Mouse (Mus musculus) kidney, embryonic 15.5 days (tissue): Measurements from ENCODE around the gene Shank3. TPM values are rescaled to one million over a fixed set of nuclear protein-coding genes. Genes with fewer than 3 reads are reported as not detected.

Experiments used
- ATAC-seq: fragments of 200-750 bp; cut with Nextera tagmentation; replicated peaks from 2 replicates; pipeline ENCODE4 v1.8.0; 2017; ENCODE audit warnings: moderate TSS enrichment; ENCODE audit not compliant: low FRiP score
- H3K27ac ChIP-seq: fragments of 300-500 bp; sonication (generic); 2 replicates; pipeline ENCODE4 v1.5.1; 2015; ENCODE audit warnings: mild to moderate bottlenecking, inconsistent platforms
- H3K27me3 ChIP-seq: fragments of 300-500 bp; sonication (generic); 2 replicates; pipeline ENCODE4 v1.6.1; 2015; ENCODE audit warnings: inconsistent platforms
- H3K36me3 ChIP-seq: fragments of 300-500 bp; sonication (generic); 2 replicates; pipeline ENCODE4 v1.6.1; 2015; ENCODE audit warnings: inconsistent platforms
- H3K4me1 ChIP-seq: fragments of 300-500 bp; sonication (generic); 2 replicates; pipeline ENCODE4 v1.6.1; 2015; ENCODE audit warnings: inconsistent platforms
- H3K4me2 ChIP-seq: fragments of 300-500 bp; sonication (generic); 2 replicates; pipeline ENCODE4 v1.6.1; 2015; ENCODE audit warnings: moderate library complexity, mild to moderate bottlenecking, inconsistent platforms
- H3K4me3 ChIP-seq: fragments of 300-500 bp; sonication (generic); replicated peaks from 2 replicates; pipeline ENCODE4 v1.5.1; 2015; ENCODE audit warnings: mild to moderate bottlenecking, inconsistent platforms
- H3K9ac ChIP-seq: fragments of 300-500 bp; sonication (generic); 2 replicates; pipeline ENCODE4 v1.6.1; 2015; ENCODE audit warnings: mild to moderate bottlenecking, inconsistent platforms
- H3K9me3 ChIP-seq: fragments of 300-500 bp; sonication (generic); replicated peaks from 2 replicates; pipeline ENCODE4 v1.6.1; 2016; ENCODE audit warnings: inconsistent platforms
- WGBS: fragments of 180-500 bp; shearing (Covaris S2); methylation state at CpG from one replicate; pipeline ENCODE4 v1.1.7; 2015; ENCODE audit warnings: mixed read lengths; 5-methylcytosine and 5-hydroxymethylcytosine counted together
- polyA plus RNA-seq: library from polyadenylated mRNA; unstranded; fragments of >200 nt; fragmentation: Nextera tagmentation; extraction: Ambion mirVana; gene quantifications from 2 replicates; pipeline ENCODE4 v1.2.1, GENCODE M21; 2015

Shank3 gene
- polyA plus RNA-seq, 1 experiment from 2014 or later, result 2.2 TPM

DNA sequence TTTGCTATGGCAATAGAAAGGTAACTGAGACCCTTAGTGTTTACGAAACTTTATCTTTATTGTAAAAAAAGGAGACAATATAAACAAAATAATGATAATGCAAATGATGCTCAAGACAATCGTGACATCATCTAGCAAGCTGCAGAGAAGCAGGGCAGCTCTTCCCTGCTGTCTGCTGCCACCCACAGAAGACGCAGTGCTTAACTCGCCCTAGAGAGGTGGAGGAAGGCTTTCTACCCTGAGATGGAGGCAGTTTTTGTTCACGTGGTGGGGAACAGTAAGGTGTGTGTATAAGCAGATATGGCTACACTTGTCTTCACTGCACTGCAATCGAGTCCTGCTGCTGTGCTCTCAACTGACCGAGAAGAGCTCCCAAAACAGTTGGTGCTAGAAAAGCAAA, 83.1 kb downstream of the Shank3 start:
- Histone ChIP-seq H3K4me2 (no peak overlapping the region), H3K4me3 (no peak overlapping the region), H3K27me3 (no peaks in the 10 kb centered on the region), H3K36me3 (peaks cover 35% of the 10 kb centered on the region), H3K9me3 (no peaks in the 10 kb centered on the region), H3K9ac (no peak overlapping the region), H3K27ac (no peak overlapping the region), H3K4me1 (no peaks in the 10 kb centered on the region)
- 90% methylated on average over 7 of the region's 7 CpGs for WGBS
- no peak for ATAC-seq

DNA sequence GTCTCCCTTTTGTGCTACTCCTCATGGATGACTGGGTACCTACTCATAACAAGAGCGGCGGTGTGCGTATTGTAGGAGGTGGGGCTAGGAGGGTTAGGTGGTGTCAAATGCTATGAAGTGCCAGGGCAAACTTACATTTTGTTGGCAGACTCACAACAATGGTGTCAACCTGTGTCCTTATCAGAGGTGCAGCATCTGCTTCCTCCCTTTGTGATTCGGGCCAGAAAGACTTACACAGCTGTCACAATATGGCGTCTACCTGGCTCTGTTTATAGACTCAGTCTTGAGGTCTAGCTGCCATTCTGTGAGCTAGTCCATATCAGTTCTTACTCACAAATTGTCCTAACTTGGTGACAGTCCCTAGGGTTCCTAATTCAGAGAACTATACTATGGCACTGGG, 85.7 kb downstream of the Shank3 start:
- Histone ChIP-seq H3K27ac (no peak overlapping the region), H3K4me1 (peaks cover 9% of the 10 kb centered on the region; the same call in 1 of the 2 replicates), H3K4me2 (no peak overlapping the region), H3K4me3 (no peak overlapping the region), H3K27me3 (no peaks in the 10 kb centered on the region), H3K9me3 (no peaks in the 10 kb centered on the region), H3K9ac (no peak overlapping the region), H3K36me3 (peaks cover 35% of the 10 kb centered on the region)
- no peak for ATAC-seq
- 71% methylated on average over 5 of the region's 5 CpGs for WGBS

DNA sequence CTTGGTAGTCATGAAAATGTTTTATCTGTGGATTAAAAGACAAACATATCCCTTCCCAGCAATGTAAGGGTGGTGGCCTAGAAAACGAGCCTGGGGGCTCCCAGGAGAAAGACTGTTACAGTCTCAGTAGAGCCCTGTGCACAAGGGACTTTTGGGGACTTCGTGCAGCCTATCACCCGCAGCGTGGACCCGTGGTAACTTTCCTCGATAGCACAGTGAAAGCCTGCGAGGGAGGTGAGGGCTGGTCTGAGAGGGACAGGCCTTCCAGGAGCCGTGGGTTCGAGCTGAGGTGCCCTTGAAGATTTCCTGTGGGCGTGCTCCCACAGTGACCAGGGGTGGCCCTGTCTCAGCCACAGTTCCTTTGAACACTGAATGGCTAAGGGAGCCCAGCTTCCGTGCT, 86.2 kb downstream of the Shank3 start:
- H3K4me1 ChIP-seq, result peaks cover 11% of the 10 kb centered on the region
- WGBS, result 87% methylated on average over 11 of the region's 11 CpGs
- no peak for ATAC-seq

DNA sequence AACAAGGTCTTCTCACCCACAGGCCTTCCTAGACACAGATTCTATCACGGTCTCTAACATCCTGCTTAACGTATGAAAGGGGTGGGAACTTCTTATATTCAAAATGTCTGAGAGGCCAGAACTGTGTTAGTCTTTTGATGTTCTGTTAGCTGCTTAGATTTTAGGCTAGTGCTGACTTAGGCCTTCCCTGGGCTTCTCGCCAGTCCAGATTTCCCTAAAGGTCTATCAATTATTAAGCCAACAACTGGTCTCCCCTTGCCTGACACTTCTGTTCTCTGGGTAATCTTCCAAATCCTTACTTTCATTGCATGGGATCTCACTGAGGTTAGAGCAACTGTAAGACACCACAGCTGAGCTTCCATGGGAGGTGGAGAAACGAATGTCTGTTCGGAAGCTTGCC, 89.7 kb downstream of the Shank3 start:
- no peak for ATAC-seq
- Histone ChIP-seq H3K27ac (no peak overlapping the region), H3K36me3 (peaks cover 17% of the 10 kb centered on the region), H3K4me2 (no peak overlapping the region), H3K9me3 (no peaks in the 10 kb centered on the region), H3K27me3 (no peaks in the 10 kb centered on the region), H3K9ac (no peak overlapping the region), H3K4me1 (peaks cover 23% of the 10 kb centered on the region), H3K4me3 (no peak overlapping the region)
- WGBS, result 71% methylated on average over 5 of the region's 5 CpGs

More for the DNA sequence above, 86.2 kb downstream of the Shank3 start:
- Histone ChIP-seq H3K4me3 (no peak overlapping the region), H3K27ac (no peak overlapping the region), H3K4me2 (no peak overlapping the region), H3K36me3 (peaks cover 35% of the 10 kb centered on the region), H3K27me3 (no peaks in the 10 kb centered on the region), H3K9me3 (no peaks in the 10 kb centered on the region), H3K9ac (no peak overlapping the region)

DNA sequence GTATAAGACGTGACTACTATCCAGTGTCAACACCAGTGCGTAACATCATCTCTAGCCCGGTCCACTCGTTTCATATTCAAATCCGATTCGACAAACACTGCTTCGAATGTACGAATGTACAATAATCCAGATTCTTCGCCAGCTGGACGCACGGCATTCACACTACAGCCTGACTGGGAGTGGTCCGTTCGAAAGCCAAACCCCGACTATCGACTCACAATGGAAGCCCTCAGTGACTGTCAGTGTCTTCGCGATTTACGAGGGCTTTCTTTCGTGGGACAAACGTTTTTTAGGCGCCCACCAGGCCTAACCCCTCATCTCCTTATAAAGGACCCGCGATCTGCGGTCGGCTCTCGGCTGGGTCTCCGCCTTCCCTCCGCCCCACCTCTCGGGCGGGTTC, 91.9 kb downstream of the Shank3 start:
- ATAC-seq, result peak; percentile 23
- 0 out of 2 replicates have a peak overlapping the region, but pooled peaks have one; percentile 70 for H3K27ac ChIP-seq
- peak overlapping the region; percentile 89 for H3K4me3 ChIP-seq
- H3K36me3 ChIP-seq, result peaks cover 8% of the 10 kb centered on the region
- no peaks in the 10 kb centered on the region for H3K9me3 ChIP-seq
- H3K4me2 ChIP-seq, result peak overlapping the region; percentile 81
- peaks cover 23% of the 10 kb centered on the region for H3K4me1 ChIP-seq
- WGBS, result under 1% methylated on average over 30 of the region's 30 CpGs
- no peaks in the 10 kb centered on the region for H3K27me3 ChIP-seq
- peak overlapping the region; percentile 75 for H3K9ac ChIP-seq

DNA sequence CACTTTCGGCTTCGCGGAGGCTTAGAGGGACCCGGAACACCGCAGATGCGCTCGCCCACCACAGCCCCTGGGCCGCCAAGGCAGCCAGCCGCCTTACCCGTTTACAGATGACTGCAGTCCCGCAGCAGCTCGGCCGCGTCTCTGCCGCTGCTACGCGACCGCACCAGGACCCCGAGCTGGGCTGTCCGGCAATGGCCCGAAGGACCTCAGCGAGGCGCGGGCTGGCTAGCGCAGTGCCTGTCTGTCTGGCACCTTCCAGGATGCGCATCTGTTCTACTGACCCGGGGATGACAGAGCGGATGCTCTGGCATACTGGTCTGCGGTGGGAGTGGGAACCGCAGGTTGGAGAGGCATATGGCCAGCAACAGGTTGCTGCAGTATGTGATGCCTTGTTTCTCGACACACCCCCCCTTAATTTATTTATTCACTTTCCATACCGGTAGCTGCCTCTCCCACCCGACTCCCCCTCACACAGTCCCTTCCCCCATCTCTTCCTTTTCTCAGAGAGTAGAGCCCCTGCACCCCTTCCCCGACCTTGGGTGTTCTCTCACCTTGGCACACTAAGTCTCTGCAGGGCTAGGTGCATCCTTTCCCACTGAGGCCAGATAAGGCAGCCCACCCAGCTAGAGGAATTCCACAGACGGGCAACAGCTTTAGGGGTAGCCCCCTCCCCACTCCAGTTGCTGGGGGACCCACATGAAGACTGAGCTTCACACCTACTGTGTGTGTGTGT, 92.5 kb downstream of the Shank3 start, which contains the start of gene Rabl2:
Gene Rabl2 (minus strand): TSS at position 201 of the 733 bp plus-strand sequence.
- Histone ChIP-seq H3K9ac (peak within 1 kb of the TSS; percentile 75), H3K4me2 (peak within 1 kb of the TSS; percentile 81), H3K36me3 (peaks cover 3% of the 10 kb centered on the region; the same call in 1 of the 2 replicates), H3K27me3 (no peaks in the 10 kb centered on the region), H3K27ac (peak within 1 kb of the TSS; percentile 70; the same call in 1 of the 2 replicates), H3K9me3 (no peaks in the 10 kb centered on the region), H3K4me1 (peaks cover 23% of the 10 kb centered on the region), H3K4me3 (peak within 1 kb of the TSS; percentile 89)
- peak; percentile 97 for ATAC-seq
- under 1% methylated on average over 35 of the region's 35 CpGs for WGBS

DNA sequence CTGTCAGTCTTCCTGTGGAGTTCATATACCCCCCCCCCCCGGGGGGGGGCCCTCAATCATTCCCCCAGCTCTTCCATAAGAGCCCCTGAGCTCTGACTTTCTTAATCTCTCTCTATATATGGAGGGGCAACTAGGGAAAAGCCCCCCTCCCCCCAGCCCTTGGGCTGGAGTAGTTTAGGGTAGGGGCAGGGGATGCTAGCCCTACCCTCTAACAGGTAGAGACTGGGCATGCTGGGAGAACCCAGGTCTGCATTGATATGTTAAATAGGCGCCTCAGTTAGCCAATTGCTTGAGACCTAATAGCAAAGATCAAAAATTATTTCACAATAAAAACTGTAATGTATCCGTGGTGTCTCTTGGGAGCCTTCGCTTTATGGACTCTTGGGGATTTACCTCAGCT, 93.1 kb downstream of the Shank3 start:
- H3K27ac ChIP-seq, result no peak overlapping the region
- peak overlapping the region; percentile 81 for H3K4me2 ChIP-seq
- no peaks in the 10 kb centered on the region for H3K27me3 ChIP-seq
- H3K9ac ChIP-seq, result no peak overlapping the region
- WGBS, result 50% methylated on average over 4 of the region's 4 CpGs
- H3K9me3 ChIP-seq, result no peaks in the 10 kb centered on the region
- ATAC-seq, result peak; percentile 21; the same call in 1 of the 2 replicates
- H3K36me3 ChIP-seq, result no peaks in the 10 kb centered on the region; the same call in 1 of the 2 replicates
- H3K4me3 ChIP-seq, result peak overlapping the region; percentile 89
- H3K4me1 ChIP-seq, result peaks cover 23% of the 10 kb centered on the region

DNA sequence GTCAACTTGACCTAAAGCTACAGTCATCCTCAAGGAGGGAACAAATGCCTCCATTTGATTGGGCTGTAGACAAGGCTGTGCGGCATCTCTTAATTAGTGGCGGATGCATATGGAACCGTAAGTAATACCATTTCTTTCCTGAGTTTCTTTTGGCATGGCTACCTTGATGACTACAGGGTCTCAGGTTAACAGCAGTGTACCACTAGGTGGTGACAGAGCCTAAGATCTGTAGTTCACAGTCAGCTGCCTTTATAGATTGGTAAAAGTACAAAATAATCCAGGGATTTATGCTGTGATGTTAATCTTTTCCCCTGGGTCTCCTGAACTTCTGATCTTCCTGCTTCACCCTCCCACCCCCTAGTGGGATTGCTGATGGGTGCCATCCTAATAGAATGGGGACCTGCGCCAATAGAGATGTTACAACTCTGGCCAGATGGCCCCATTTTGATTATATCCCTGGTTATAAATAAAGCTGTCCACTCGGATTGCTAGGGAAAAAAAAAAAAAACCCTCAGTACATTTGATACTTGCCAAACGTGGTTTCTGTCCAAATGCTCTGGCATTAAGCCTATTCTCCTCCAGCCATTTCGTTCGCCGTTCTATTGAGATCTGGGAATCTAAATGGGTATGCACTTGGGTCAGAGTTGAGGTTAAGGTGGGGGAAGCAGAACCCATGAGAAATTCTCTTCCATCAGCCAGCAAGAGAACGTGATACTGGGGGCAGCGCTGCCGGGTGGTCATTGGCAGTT, 106.6 kb downstream of the Shank3 start:
- no peak overlapping the region for H3K4me3 ChIP-seq
- H3K27ac ChIP-seq, result no peak overlapping the region
- H3K36me3 ChIP-seq, result no peaks in the 10 kb centered on the region
- no peak overlapping the region for H3K4me2 ChIP-seq
- no peaks in the 10 kb centered on the region for H3K27me3 ChIP-seq
- H3K9ac ChIP-seq, result no peak overlapping the region
- H3K9me3 ChIP-seq, result no peaks in the 10 kb centered on the region
- no peak for ATAC-seq
- 74% methylated on average over 12 of the region's 12 CpGs for WGBS
- H3K4me1 ChIP-seq, result no peaks in the 10 kb centered on the region

DNA sequence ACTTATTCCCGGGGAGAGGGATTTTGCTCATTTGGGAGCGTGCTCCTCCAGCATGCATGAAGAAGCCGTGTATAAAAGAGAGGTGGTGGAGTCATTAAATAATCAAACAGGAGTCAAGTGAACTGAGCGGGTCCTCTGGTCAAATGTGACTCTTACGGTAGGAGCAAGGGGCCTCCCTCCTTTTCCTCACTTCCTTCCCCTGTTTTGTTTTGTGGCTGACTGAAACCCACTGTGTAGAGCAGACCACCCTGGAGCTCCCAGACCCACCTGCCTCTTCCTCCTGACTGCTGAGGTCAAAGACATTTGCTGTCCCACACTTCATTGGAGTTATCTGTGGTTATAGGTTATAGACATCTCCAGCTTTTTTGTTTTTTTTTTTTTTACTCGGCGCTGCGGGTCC, 108.1 kb downstream of the Shank3 start:
- ATAC-seq, result no peak
- no peak overlapping the region for H3K4me2 ChIP-seq
- no peaks in the 10 kb centered on the region for H3K27me3 ChIP-seq
- H3K4me1 ChIP-seq, result no peaks in the 10 kb centered on the region
- no peaks in the 10 kb centered on the region for H3K9me3 ChIP-seq
- no peak overlapping the region for H3K27ac ChIP-seq
- no peaks in the 10 kb centered on the region for H3K36me3 ChIP-seq
- H3K4me3 ChIP-seq, result no peak overlapping the region
- no peak overlapping the region for H3K9ac ChIP-seq
- 75% methylated on average over 8 of the region's 8 CpGs for WGBS

DNA sequence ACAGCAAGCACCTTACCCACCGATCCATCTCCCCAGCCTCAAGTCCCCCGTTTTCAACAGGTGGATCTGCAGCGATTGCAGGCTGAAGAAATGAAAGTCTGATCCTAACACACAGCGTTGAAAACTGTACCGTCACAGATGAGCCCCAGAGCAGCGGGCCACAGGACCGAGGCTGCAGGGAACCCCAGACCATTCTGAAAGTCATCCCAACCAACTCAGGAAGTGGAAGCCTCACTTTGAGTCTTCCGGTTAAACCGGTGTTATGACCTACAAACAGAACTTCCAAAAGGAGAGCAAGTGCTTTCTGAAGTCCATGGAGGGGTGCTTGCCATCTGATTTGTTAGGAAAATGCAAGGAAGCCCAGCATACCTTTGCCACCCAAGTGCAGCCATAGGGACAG, 108.5 kb downstream of the Shank3 start:
- H3K9me3 ChIP-seq, result no peaks in the 10 kb centered on the region
- H3K4me1 ChIP-seq, result no peaks in the 10 kb centered on the region
- no peaks in the 10 kb centered on the region for H3K27me3 ChIP-seq
- no peak overlapping the region for H3K9ac ChIP-seq
- no peak overlapping the region for H3K4me2 ChIP-seq
- no peak overlapping the region for H3K4me3 ChIP-seq
- no peaks in the 10 kb centered on the region for H3K36me3 ChIP-seq
- 86% methylated on average over 9 of the region's 9 CpGs for WGBS
- H3K27ac ChIP-seq, result no peak overlapping the region
- no peak for ATAC-seq
